Mouse (Mus musculus) stomach, postnatal 0 days (tissue): Measurements from ENCODE around the gene Ctsc. TPM values are rescaled to one million over a fixed set of nuclear protein-coding genes. Genes with fewer than 3 reads are reported as not detected.

ENCODE experiments used
- ATAC-seq: fragments of 200-750 bp; cut with Nextera tagmentation; 2 replicates; pipeline ENCODE4 v1.8.0; 2017; ENCODE audit not compliant: low FRiP score, low TSS enrichment
- DNase-seq: peaks from one replicate; pipeline ENCODE4 v3.0.0-alpha.2; 2016; ENCODE audit warnings: low spot score
- H3K27ac ChIP-seq: fragments of 300-500 bp; sonication (generic); replicated peaks from 2 replicates; pipeline ENCODE4 v1.5.1; 2014; ENCODE audit warnings: mild to moderate bottlenecking, control low read depth
- H3K27me3 ChIP-seq: fragments of 300-500 bp; sonication (generic); 2 replicates; pipeline ENCODE4 v1.6.1; 2014; ENCODE audit warnings: low read length; ENCODE audit not compliant: control insufficient read depth, insufficient read depth
- H3K36me3 ChIP-seq: fragments of 300-500 bp; sonication (generic); 2 replicates; pipeline ENCODE4 v1.6.1; 2014; ENCODE audit warnings: low read length, mixed read lengths; ENCODE audit not compliant: control insufficient read depth, insufficient read depth
- H3K4me1 ChIP-seq: fragments of 300-500 bp; sonication (generic); replicated peaks from 2 replicates; pipeline ENCODE4 v1.6.1; 2014; ENCODE audit warnings: antibody characterized with exemption; ENCODE audit not compliant: control insufficient read depth, insufficient read depth
- H3K4me2 ChIP-seq: fragments of 300-500 bp; sonication (generic); replicated peaks from 2 replicates; pipeline ENCODE4 v1.6.1; 2014; ENCODE audit warnings: low read depth, mild to moderate bottlenecking, control low read depth, moderate library complexity
- H3K4me3 ChIP-seq: fragments of 300-500 bp; sonication (generic); 2 replicates; pipeline ENCODE4 v1.5.1; 2014; ENCODE audit warnings: low read depth, low read length, control low read depth
- H3K9ac ChIP-seq: fragments of 300-500 bp; sonication (generic); 2 replicates; pipeline ENCODE4 v1.6.1; 2014; ENCODE audit warnings: mild to moderate bottlenecking, low read length, control low read depth, mixed read lengths
- H3K9me3 ChIP-seq: fragments of 300-500 bp; sonication (generic); 2 replicates; pipeline ENCODE4 v1.6.1; 2016; ENCODE audit warnings: low read length; ENCODE audit not compliant: control insufficient read depth
- CTCF ChIP-seq: IDR thresholded peaks from 2 replicates; pipeline ENCODE4 v1.5.1; 2016; ENCODE audit warnings: antibody characterized with exemption, low read depth, mild to moderate bottlenecking, moderate library complexity
- EP300 ChIP-seq: optimal IDR thresholded peaks from 2 replicates; pipeline ENCODE3; 2016; ENCODE audit warnings: antibody characterized with exemption
- WGBS: fragments of 180-500 bp; shearing (Covaris S2); extraction: QIAGEN DNeasy Blood & Tissue Kit; methylation state at CpG from one replicate; pipeline ENCODE4 v1.1.7; 2014; 5-methylcytosine and 5-hydroxymethylcytosine counted together
- polyA plus RNA-seq: library from polyadenylated mRNA; unstranded; fragments of >200 nt; fragmentation: Nextera tagmentation; extraction: Ambion mirVana; gene quantifications from 2 replicates; pipeline ENCODE4 v1.2.1, GENCODE M21; 2015

The Ctsc gene
- polyA plus RNA-seq, 1 experiment from 2014 or later: 65.8 TPM

- no peak overlapping the region for H3K4me2 ChIP-seq
- H3K9me3 ChIP-seq: no peaks in the 10 kb centered on the region
- TF ChIP-seq CTCF: no peak
- TF ChIP-seq EP300: no peak
- DNase-seq (no peak), ATAC-seq (no peak)
- H3K4me3 ChIP-seq: no peak overlapping the region
- H3K36me3 ChIP-seq: no peaks in the 10 kb centered on the region
- WGBS: 35% methylated on average over 2 of the region's 2 CpGs
- no peak overlapping the region for H3K27ac ChIP-seq
- H3K9ac ChIP-seq: no peak overlapping the region
- H3K4me1 ChIP-seq: no peaks in the 10 kb centered on the region
- no peaks in the 10 kb centered on the region for H3K27me3 ChIP-seq
These were observed 14.2 kb downstream of the Ctsc start for GRCm38 (mm10) chr7:88292044-88292443.

- Histone ChIP-seq H3K4me3 (no peak overlapping the region), H3K9ac (no peak overlapping the region), H3K4me1 (no peaks in the 10 kb centered on the region), H3K4me2 (no peak overlapping the region), H3K36me3 (no peaks in the 10 kb centered on the region), H3K9me3 (no peaks in the 10 kb centered on the region), H3K27me3 (no peaks in the 10 kb centered on the region), H3K27ac (no peak overlapping the region)
- 65% methylated on average over 6 of the region's 6 CpGs for WGBS
- TF ChIP-seq CTCF: no peak
- no peak for TF ChIP-seq EP300
- ATAC-seq: no peak
- DNase-seq: no peak
These were observed 16.0 kb downstream of the Ctsc start for GRCm38 (mm10) chr7:88293907-88294306.

GRCm38 (mm10) chr7:88295989-88296388 lies 18.1 kb downstream of the Ctsc start:
- no peaks in the 10 kb centered on the region for H3K27me3 ChIP-seq

GRCm38 (mm10) chr7:88296932-88297331 lies 19.0 kb downstream of the Ctsc start:
- DNase-seq: no peak
- no peak overlapping the region for H3K4me3 ChIP-seq
- no peaks in the 10 kb centered on the region for H3K4me1 ChIP-seq
- no peaks in the 10 kb centered on the region for H3K9me3 ChIP-seq
- WGBS: 54% methylated on average over 6 of the region's 6 CpGs
- H3K4me2 ChIP-seq: no peak overlapping the region
- ATAC-seq: no peak
- no peaks in the 10 kb centered on the region for H3K27me3 ChIP-seq
- no peaks in the 10 kb centered on the region for H3K36me3 ChIP-seq
- H3K9ac ChIP-seq: no peak overlapping the region
- TF ChIP-seq CTCF (no peak), EP300 (no peak)
- no peak overlapping the region for H3K27ac ChIP-seq

More at GRCm38 (mm10) chr7:88295989-88296388, 18.1 kb downstream of the Ctsc start:
- Histone ChIP-seq H3K4me1 (no peaks in the 10 kb centered on the region), H3K4me2 (no peak overlapping the region), H3K9ac (no peak overlapping the region), H3K4me3 (no peak overlapping the region), H3K36me3 (no peaks in the 10 kb centered on the region), H3K9me3 (no peaks in the 10 kb centered on the region), H3K27ac (no peak overlapping the region)
- no peak for ATAC-seq
- TF ChIP-seq EP300 (no peak), CTCF (no peak)
- DNase-seq: no peak
- WGBS: 81% methylated on average over 1 of the region's 1 CpGs

- DNase-seq: no peak
- Histone ChIP-seq H3K4me3 (no peak overlapping the region), H3K36me3 (0 out of 2 replicates have a peak, but pooled peaks cover 2% of the 10 kb centered on the region), H3K27ac (no peak overlapping the region), H3K27me3 (no peaks in the 10 kb centered on the region), H3K4me1 (no peaks in the 10 kb centered on the region), H3K9me3 (no peaks in the 10 kb centered on the region), H3K4me2 (no peak overlapping the region), H3K9ac (no peak overlapping the region)
- ATAC-seq: no peak
- WGBS: 71% methylated on average over 4 of the region's 4 CpGs
- no peak for TF ChIP-seq EP300
These were observed 27.9 kb downstream of the Ctsc start for GRCm38 (mm10) chr7:88305750-88306149.

GRCm38 (mm10) chr7:88306725-88307124 lies 28.8 kb downstream of the Ctsc start:
- 39% methylated on average over 3 of the region's 3 CpGs for WGBS

More at GRCm38 (mm10) chr7:88306725-88307124, 28.8 kb downstream of the Ctsc start:
- Histone ChIP-seq H3K4me1 (no peaks in the 10 kb centered on the region), H3K27ac (no peak overlapping the region), H3K9ac (no peak overlapping the region), H3K9me3 (no peaks in the 10 kb centered on the region), H3K27me3 (no peaks in the 10 kb centered on the region), H3K4me3 (no peak overlapping the region), H3K36me3 (0 out of 2 replicates have a peak, but pooled peaks cover 2% of the 10 kb centered on the region), H3K4me2 (no peak overlapping the region)
- DNase-seq: no peak
- no peak for ATAC-seq
- TF ChIP-seq EP300 (no peak), CTCF (no peak)
